Mouse (Mus musculus): ENCODE results near the gene Nrxn2.

GRCm38 (mm10) chr19:6509881-6510280 lies 91.3 kb downstream of the Nrxn2 start:
- no peak for TF ChIP-seq CTCF (IDR thresholded peaks at IDR 0.05; ENCODE audit: low read depth, low read length)
- TF ChIP-seq TAL1 (conservative IDR thresholded peaks at IDR 0.05; ENCODE audit: low read depth, low read length), result no peak
- TF ChIP-seq GATA1 (IDR thresholded peaks at IDR 0.05; ENCODE audit: borderline replicate concordance, low read length), result no peak
- no peak for TF ChIP-seq POLR2AphosphoS5 (IDR thresholded peaks at IDR 0.05; ENCODE audit: insufficient replicate concordance, low read depth, low read length)
- no peak for TF ChIP-seq GATA2 (IDR thresholded peaks at IDR 0.05; ENCODE audit: borderline replicate concordance, low read depth, low read length)

Measured in G1E (cell line).